Mouse (Mus musculus) embryonic facial prominence, embryonic 11.5 days (tissue): ENCODE measurements around the gene Kmt5c. TPM values are rescaled to one million over a fixed set of nuclear protein-coding genes. Genes with fewer than 3 reads are reported as not detected.
"Not testable (repeated sequence)": the region's sequence is repeated elsewhere in the genome, so short reads cannot be mapped to it uniquely, and the experiment has no call there.

Experiments used
- ATAC-seq: fragments of 200-750 bp; cut with Nextera tagmentation; replicated peaks from 2 replicates; pipeline ENCODE4 v1.8.0; 2017; ENCODE audit warnings: low read depth; ENCODE audit not compliant: insufficient number of reproducible peaks, low FRiP score, low TSS enrichment
- DNase-seq: peaks from one replicate; pipeline ENCODE4 v3.0.0-alpha.2; 2015; ENCODE audit warnings: low spot score
- H3K27ac ChIP-seq: fragments of 300-500 bp; sonication (generic); replicated peaks from 2 replicates; pipeline ENCODE4 v1.5.1; 2014; ENCODE audit warnings: mild to moderate bottlenecking, low read depth, low read length, control low read depth
- H3K27me3 ChIP-seq: fragments of 300-500 bp; sonication (generic); 2 replicates; pipeline ENCODE4 v1.6.1; 2014; ENCODE audit warnings: mild to moderate bottlenecking, low read length, moderate library complexity, mixed read lengths; ENCODE audit not compliant: control insufficient read depth, insufficient read depth
- H3K36me3 ChIP-seq: fragments of 300-500 bp; sonication (generic); replicated peaks from 2 replicates; pipeline ENCODE4 v1.6.1; 2014; ENCODE audit warnings: low read depth, mild to moderate bottlenecking, low read length, moderate library complexity, mixed read lengths; ENCODE audit not compliant: control insufficient read depth, insufficient read depth
- H3K4me1 ChIP-seq: fragments of 300-500 bp; sonication (generic); 2 replicates; pipeline ENCODE4 v1.6.1; 2014; ENCODE audit warnings: low read length, mixed read lengths; ENCODE audit not compliant: control insufficient read depth, insufficient read depth
- H3K4me2 ChIP-seq: fragments of 300-500 bp; sonication (generic); 2 replicates; pipeline ENCODE4 v1.6.1; 2014; ENCODE audit warnings: low read depth, mild to moderate bottlenecking, control low read depth, low read length, moderate library complexity
- H3K4me3 ChIP-seq: fragments of 300-500 bp; sonication (generic); 2 replicates; pipeline ENCODE4 v1.5.1; 2014; ENCODE audit warnings: low read depth, low read length, control low read depth
- H3K9ac ChIP-seq: fragments of 300-500 bp; sonication (generic); replicated peaks from 2 replicates; pipeline ENCODE4 v1.6.1; 2014; ENCODE audit warnings: mild to moderate bottlenecking, control low read depth, low read length
- H3K9me3 ChIP-seq: fragments of 300-500 bp; sonication (generic); replicated peaks from 2 replicates; pipeline ENCODE4 v1.6.1; 2016; ENCODE audit warnings: mild to moderate bottlenecking, low read length, inconsistent platforms, mixed read lengths; ENCODE audit not compliant: control insufficient read depth
- whole genome bisulfite sequencing: fragments of 180-500 bp; shearing (Covaris S2); extraction: QIAGEN DNeasy Blood & Tissue Kit; methylation state at CpG from one replicate; pipeline ENCODE4 v1.1.7; 2014; 5-methylcytosine and 5-hydroxymethylcytosine counted together
- polyA plus RNA-seq: library from polyadenylated mRNA; unstranded; fragments of >200 nt; fragmentation: Nextera tagmentation; extraction: Ambion mirVana; gene quantifications from 2 replicates; pipeline ENCODE4 v1.2.1, GENCODE M21; 2014

The Kmt5c gene
- polyA plus RNA-seq, 1 experiment from 2014 or later: 55.7 TPM

GRCm38 (mm10) chr7:4783667-4784268, 43.9 kb downstream of the Kmt5c start:
- peaks cover 3% of the 10 kb centered on the region for H3K27me3 ChIP-seq
- no peak overlapping the region for H3K9ac ChIP-seq
- no peak overlapping the region for H3K4me2 ChIP-seq
- 85% methylated on average over 14 of the region's 14 CpGs for WGBS
- H3K27ac ChIP-seq: no peak overlapping the region
- no peaks in the 10 kb centered on the region for H3K4me1 ChIP-seq
- DNase-seq (no peak), ATAC-seq (no peak)
- H3K4me3 ChIP-seq: no peak overlapping the region
- H3K36me3 ChIP-seq: no peaks in the 10 kb centered on the region
- H3K9me3 ChIP-seq: no peaks in the 10 kb centered on the region

GRCm38 (mm10) chr7:4788499-4789435, 48.9 kb downstream of the Kmt5c start:
- DNase-seq (peak; percentile 67), ATAC-seq (peak; percentile 46)
- no peaks in the 10 kb centered on the region for H3K4me1 ChIP-seq
- no peaks in the 10 kb centered on the region for H3K36me3 ChIP-seq
- peak overlapping the region; percentile 35; the same call in 1 of the 2 replicates for H3K27ac ChIP-seq
- 0 out of 2 replicates have a peak, but pooled peaks cover 3% of the 10 kb centered on the region for H3K27me3 ChIP-seq
- WGBS: 2% methylated on average over 52 of the region's 64 CpGs
- peak overlapping the region; percentile 83 for H3K4me2 ChIP-seq
- H3K4me3 ChIP-seq: peak overlapping the region; percentile 55
- no peaks in the 10 kb centered on the region for H3K9me3 ChIP-seq
- peak overlapping the region; percentile 83 for H3K9ac ChIP-seq

DNA sequence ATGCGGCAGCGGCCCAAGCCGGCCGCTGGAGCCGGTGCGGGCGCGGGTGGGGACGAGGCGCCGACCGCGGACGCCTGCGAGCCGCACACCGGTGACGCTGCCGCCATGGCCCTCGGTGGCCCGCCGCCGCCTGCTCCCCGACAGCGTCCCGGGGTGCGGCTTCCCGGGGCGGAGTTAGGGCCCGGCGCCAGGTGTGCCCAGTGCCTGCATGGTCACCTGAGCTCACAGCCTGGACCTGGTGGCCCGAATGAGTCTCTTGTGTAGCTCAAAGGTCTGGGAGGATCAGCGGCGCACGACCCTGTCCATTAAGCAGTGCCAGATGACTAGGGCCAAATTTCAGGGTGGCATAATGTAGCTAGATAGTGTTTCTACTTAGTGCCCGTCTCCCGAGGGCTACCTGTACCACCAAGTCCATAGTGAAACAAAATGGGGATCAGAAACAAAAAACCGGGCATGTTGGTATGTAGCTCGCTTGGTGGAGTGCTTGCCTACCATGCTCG, 49.6 kb downstream of the Kmt5c start, which contains the start of gene Tmem238:
Tmem238 (minus strand) TSS at position 221 of the 500 bp plus-strand sequence.
- Histone ChIP-seq H3K9ac (peak within 1 kb of the TSS; percentile 83), H3K4me2 (peak within 1 kb of the TSS; percentile 83), H3K9me3 (no peaks in the 10 kb centered on the region), H3K36me3 (peaks cover 1% of the 10 kb centered on the region), H3K4me1 (peaks cover 3% of the 10 kb centered on the region; the same call in 1 of the 2 replicates), H3K4me3 (peak within 1 kb of the TSS; percentile 55), H3K27me3 (0 out of 2 replicates have a peak, but pooled peaks cover 3% of the 10 kb centered on the region), H3K27ac (peak within 1 kb of the TSS; percentile 35; the same call in 1 of the 2 replicates)
- no peak for DNase-seq
- 10% methylated on average over 29 of the region's 40 CpGs for WGBS
- no peak for ATAC-seq

GRCm38 (mm10) chr7:4792278-4793212, 52.6 kb downstream of the Kmt5c start, which contains the start of gene Rpl28:
Gene Rpl28 (plus strand): TSS chr7:4792874.
- ATAC-seq (peak; percentile 80), DNase-seq (peak; percentile 99)
- Histone ChIP-seq H3K4me1 (peaks cover 3% of the 10 kb centered on the region; the same call in 1 of the 2 replicates), H3K4me3 (peak within 1 kb of the TSS; percentile 77), H3K27me3 (0 out of 2 replicates have a peak, but pooled peaks cover 3% of the 10 kb centered on the region), H3K4me2 (peak within 1 kb of the TSS; percentile 75), H3K9ac (peak within 1 kb of the TSS; percentile 95), H3K36me3 (peaks cover 5% of the 10 kb centered on the region), H3K27ac (peak within 1 kb of the TSS; percentile 90), H3K9me3 (no peaks in the 10 kb centered on the region)
- 2% methylated on average over 51 of the region's 54 CpGs for WGBS

DNA sequence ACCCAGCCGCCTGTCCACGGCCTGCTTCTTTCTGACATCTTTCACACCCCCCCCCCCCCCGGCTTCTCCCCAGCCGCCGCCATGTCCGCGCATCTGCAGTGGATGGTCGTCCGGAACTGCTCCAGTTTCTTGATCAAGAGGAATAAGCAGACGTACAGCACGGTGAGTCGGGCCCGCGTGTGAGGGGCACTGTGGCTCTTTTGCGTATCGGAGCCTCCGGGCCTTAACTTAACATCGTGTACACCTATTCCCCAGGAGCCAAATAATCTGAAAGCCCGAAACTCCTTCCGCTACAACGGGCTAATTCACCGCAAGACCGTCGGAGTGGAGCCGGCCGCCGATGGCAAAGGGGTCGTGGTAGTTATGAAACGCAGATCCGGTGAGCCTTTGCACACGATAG, 53.3 kb downstream of the Kmt5c start:
- peak overlapping the region; percentile 90 for H3K27ac ChIP-seq
- not testable (repeated sequence) for DNase-seq, H3K36me3 ChIP-seq, H3K27me3 ChIP-seq, H3K9me3 ChIP-seq, H3K4me1 ChIP-seq, ATAC-seq
- H3K4me3 ChIP-seq: peak overlapping the region; percentile 77
- H3K4me2 ChIP-seq: peak overlapping the region; percentile 75
- WGBS: under 1% methylated on average over 31 of the region's 31 CpGs
- peak overlapping the region; percentile 95 for H3K9ac ChIP-seq

DNA sequence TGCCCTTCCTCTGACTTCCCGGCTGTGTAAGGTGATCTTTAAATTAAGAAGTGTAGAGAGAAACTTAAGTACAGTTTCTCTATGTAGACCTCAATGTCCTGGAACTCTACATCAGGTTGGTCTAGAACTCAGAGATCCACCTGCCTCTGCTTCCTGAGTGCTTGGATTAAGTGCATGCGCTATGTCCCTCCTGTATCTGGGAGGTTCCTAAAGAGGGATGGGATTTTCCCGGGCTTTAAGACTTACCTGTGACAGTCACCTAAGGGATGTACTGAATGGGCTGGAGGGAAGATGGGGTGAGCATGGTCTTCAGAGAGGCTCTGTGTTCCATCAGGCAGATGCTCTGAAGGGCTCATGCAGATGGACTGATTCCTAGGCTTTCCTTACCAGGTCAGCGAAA, 53.8 kb downstream of the Kmt5c start:
- Histone ChIP-seq H3K9ac (peak overlapping the region; percentile 95), H3K4me2 (peak overlapping the region; percentile 75), H3K9me3 (no peaks in the 10 kb centered on the region), H3K27me3 (0 out of 2 replicates have a peak, but pooled peaks cover 3% of the 10 kb centered on the region), H3K4me1 (peaks cover 3% of the 10 kb centered on the region; the same call in 1 of the 2 replicates), H3K36me3 (peaks cover 7% of the 10 kb centered on the region), H3K4me3 (peak overlapping the region; percentile 77), H3K27ac (no peak overlapping the region)
- no peak for ATAC-seq
- WGBS: 40% methylated on average over 4 of the region's 4 CpGs
- DNase-seq: no peak

GRCm38 (mm10) chr7:4794631-4795168, 54.8 kb downstream of the Kmt5c start:
- DNase-seq (no peak), ATAC-seq (no peak)
- H3K27me3 ChIP-seq: no peaks in the 10 kb centered on the region
- H3K9me3 ChIP-seq: no peaks in the 10 kb centered on the region
- no peak overlapping the region for H3K27ac ChIP-seq
- H3K9ac ChIP-seq: no peak overlapping the region
- WGBS: 83% methylated on average over 3 of the region's 3 CpGs
- H3K4me1 ChIP-seq: peaks cover 3% of the 10 kb centered on the region; the same call in 1 of the 2 replicates
- peaks cover 7% of the 10 kb centered on the region for H3K36me3 ChIP-seq
- no peak overlapping the region for H3K4me2 ChIP-seq
- H3K4me3 ChIP-seq: no peak overlapping the region
